Mouse (Mus musculus): ENCODE results near the gene Man1b1. TPM values are rescaled to one million over a fixed set of nuclear protein-coding genes. Genes with fewer than 3 reads are reported as not detected.

Man1b1 gene
- polyA plus RNA-seq, 1 experiment from 2014 or later = 28.4 TPM

DNA sequence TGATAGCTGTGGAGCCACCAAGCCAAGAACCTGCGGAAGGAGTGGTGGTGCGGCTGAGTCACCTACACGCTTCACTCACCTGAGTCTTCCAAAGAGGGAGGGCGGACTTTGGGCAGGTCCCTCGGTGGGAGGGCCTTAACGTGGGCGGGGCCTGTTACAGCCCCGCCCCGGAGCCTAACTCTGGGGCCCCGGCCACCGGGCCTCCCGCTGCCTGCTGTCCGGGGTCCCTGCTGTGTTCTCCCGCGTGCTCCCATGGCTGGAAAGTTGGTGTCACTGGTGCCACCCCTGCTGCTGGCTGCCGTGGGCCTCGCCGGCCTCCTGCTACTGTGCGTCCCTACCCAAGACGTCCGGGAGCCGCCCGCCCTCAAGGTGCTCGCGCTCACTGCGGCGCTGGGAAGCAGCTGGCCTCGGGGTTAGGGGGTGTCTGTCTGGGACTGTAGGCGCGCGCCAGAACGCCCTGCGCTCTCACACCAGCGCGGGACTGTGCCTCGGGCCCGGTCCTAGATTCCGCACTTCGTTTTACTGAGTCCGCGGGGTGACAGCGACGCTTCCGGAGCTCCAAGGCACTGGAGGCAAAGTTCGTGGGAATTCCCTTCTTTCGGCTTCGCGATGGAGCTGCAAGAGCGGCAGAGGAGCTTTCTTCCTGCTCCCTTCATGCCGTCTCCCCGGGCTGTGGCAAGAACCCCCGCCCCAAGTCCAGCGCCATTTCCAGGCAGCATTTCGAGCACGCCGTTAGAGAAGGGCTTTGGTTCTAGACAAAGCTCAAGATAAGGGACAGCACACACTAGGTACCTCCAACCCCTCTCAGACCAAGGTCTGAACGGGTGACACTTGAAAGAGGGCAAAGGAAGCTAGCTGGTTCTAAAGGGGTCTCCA is 63.8 kb downstream of the Man1b1 start, which contains the start of gene Entpd2:
Entpd2 (plus strand) TSS at position 154 of the 876 bp plus-strand sequence.
- Histone ChIP-seq H3K27ac (replicated peaks) (no peak within 1 kb of the TSS), H3K4me2 (peak within 1 kb of the TSS; percentile 74), H3K4me1 (peaks cover 27% of the 10 kb centered on the region), H3K9ac (peak within 1 kb of the TSS; percentile 59), H3K36me3 (no peaks in the 10 kb centered on the region), H3K9me3 (no peaks in the 10 kb centered on the region), H3K27me3 (replicated peaks) (peaks cover 92% of the 10 kb centered on the region), H3K4me3 (peak within 1 kb of the TSS; percentile 51)
- ATAC-seq (ENCODE audit: extremely low read depth, insufficient number of reproducible peaks, low FRiP score, low TSS enrichment) = 0 out of 2 replicates have a peak, but pooled peaks have one; percentile 22
- WGBS = 2% methylated on average over 57 of the region's 57 CpGs

DNA sequence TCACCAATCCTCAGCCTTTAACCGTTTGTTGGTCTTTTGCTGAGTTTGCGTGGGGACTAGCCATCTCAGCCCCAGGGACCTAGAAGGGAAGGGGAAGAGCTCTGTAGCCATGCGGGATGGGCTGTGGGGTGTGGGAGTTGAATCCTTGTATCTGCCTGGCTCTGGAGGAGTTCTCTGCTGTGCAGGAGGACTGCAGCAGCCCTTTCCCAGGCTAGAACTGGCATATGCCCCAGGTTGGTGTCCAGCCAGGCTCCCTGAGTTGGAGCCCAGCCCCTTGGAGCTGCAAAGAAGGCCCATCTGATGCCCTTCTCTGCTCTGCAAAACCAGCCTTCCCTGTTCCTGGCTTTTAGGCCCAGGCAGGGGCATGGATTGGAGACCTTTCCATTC is 64.5 kb downstream of the Man1b1 start:
- H3K27ac ChIP-seq (replicated peaks) = no peak overlapping the region
- H3K27me3 ChIP-seq (replicated peaks) = peaks cover 96% of the 10 kb centered on the region
- H3K36me3 ChIP-seq = no peaks in the 10 kb centered on the region
- 19% methylated on average over 3 of the region's 3 CpGs for WGBS
- no peaks in the 10 kb centered on the region for H3K9me3 ChIP-seq
- ATAC-seq (ENCODE audit: extremely low read depth, insufficient number of reproducible peaks, low FRiP score, low TSS enrichment) = no peak
- no peak overlapping the region for H3K9ac ChIP-seq
- H3K4me1 ChIP-seq = peaks cover 27% of the 10 kb centered on the region
- H3K4me3 ChIP-seq = peak overlapping the region; percentile 51; the same call in 1 of the 2 replicates
- H3K4me2 ChIP-seq = peak overlapping the region; percentile 74

DNA sequence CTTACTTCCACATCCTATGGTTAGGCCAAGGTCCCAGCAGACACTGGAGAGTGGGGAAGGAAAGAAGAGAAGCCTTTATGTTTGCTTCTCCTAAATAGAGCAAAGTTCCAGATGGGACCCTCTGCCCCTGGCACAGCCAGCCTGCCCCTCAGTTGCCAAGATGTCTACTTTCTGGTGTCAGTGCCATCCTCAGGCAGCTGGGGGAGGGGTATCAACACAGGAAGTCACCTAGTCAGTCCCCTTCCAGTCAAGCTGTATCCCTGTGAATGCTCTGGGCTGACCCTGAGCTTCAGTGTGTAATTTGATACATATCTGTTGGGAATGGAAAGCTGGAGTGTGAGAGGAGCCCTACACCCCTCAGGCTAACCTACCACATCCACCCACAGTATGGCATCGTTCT is 64.9 kb downstream of the Man1b1 start:
- Histone ChIP-seq H3K4me2 (no peak overlapping the region), H3K4me3 (no peak overlapping the region), H3K27ac (replicated peaks) (no peak overlapping the region), H3K4me1 (peaks cover 27% of the 10 kb centered on the region), H3K36me3 (no peaks in the 10 kb centered on the region), H3K9ac (no peak overlapping the region), H3K9me3 (no peaks in the 10 kb centered on the region), H3K27me3 (replicated peaks) (peaks cover 96% of the 10 kb centered on the region)
- 46% methylated on average over 1 of the region's 1 CpGs for WGBS
- ATAC-seq (ENCODE audit: extremely low read depth, insufficient number of reproducible peaks, low FRiP score, low TSS enrichment) = no peak

DNA sequence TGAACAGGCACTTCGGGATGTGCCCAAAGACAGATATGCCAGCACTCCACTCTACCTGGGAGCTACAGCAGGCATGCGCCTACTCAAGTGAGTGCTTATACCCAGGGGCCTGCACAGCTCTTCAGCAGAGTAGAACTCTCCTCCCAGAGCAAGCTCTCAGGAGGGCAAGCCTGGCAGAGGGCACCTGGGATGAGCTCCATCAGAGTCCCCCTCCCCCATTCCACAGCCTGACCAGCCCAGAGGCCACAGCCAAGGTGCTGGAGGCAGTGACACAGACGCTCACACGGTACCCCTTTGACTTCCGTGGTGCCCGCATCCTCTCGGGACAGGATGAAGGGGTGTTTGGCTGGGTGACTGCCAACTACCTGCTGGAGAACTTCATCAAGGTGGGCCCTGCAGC is 65.9 kb downstream of the Man1b1 start:
- H3K4me3 ChIP-seq = no peak overlapping the region
- no peaks in the 10 kb centered on the region for H3K9me3 ChIP-seq
- no peak overlapping the region for H3K27ac ChIP-seq (replicated peaks)
- 84% methylated on average over 7 of the region's 7 CpGs for WGBS
- H3K36me3 ChIP-seq = no peaks in the 10 kb centered on the region
- H3K4me2 ChIP-seq = no peak overlapping the region
- no peak overlapping the region for H3K9ac ChIP-seq
- H3K4me1 ChIP-seq = peaks cover 31% of the 10 kb centered on the region
- H3K27me3 ChIP-seq (replicated peaks) = peaks cover 100% of the 10 kb centered on the region
- ATAC-seq (ENCODE audit: extremely low read depth, insufficient number of reproducible peaks, low FRiP score, low TSS enrichment) = no peak

DNA sequence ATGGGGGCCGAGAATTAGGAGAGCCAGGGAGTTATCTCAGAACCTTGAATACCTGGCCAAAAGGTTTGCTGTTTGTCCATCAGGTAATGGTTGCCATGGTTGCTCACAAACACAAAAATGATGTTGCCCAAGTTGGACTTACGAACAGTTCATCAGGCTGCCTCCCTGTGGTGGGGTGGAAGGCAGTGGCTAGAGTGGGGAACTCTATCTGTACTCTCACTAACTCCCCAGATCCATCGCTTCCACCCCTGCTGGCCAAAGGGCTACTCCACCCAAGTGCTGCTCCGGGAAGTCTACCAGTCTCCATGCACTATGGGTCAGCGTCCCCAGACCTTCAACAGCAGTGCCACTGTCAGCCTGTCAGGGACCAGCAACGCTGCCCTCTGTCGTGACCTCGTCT is 66.9 kb downstream of the Man1b1 start, which contains the start of gene Npdc1:
Npdc1 (plus strand) TSS at position 301 of the 400 bp plus-strand sequence.
- Histone ChIP-seq H3K36me3 (no peaks in the 10 kb centered on the region), H3K4me2 (no peak within 1 kb of the TSS), H3K9ac (no peak within 1 kb of the TSS), H3K4me3 (no peak within 1 kb of the TSS), H3K9me3 (no peaks in the 10 kb centered on the region), H3K27ac (replicated peaks) (no peak within 1 kb of the TSS), H3K4me1 (peaks cover 31% of the 10 kb centered on the region), H3K27me3 (replicated peaks) (peaks cover 100% of the 10 kb centered on the region)
- ATAC-seq (ENCODE audit: extremely low read depth, insufficient number of reproducible peaks, low FRiP score, low TSS enrichment) = no peak
- 54% methylated on average over 8 of the region's 8 CpGs for WGBS

DNA sequence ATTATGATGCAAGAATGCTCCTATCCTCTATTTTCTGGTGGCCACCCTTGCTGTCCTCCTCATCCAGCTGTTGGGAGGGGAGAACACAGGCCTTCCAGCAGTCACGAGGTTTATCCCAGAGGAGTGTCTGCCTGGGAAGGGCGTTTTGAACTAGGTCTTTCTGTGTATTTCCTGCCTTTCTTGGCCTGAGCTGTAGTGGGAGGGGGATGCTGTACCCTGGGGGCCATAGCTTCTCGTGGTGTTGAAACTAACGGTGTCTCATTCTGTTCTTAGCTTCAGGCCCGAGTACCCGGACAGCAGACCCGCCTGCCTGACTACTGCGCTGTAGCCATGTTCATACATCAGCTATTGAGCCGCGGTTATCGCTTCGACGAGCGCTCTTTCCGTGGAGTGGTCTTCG is 68.2 kb downstream of the Man1b1 start:
- peaks cover 99% of the 10 kb centered on the region for H3K27me3 ChIP-seq (replicated peaks)
- H3K9ac ChIP-seq = no peak overlapping the region
- no peak overlapping the region; the same call in 1 of the 2 replicates for H3K4me3 ChIP-seq
- peak overlapping the region; percentile 10 for H3K4me2 ChIP-seq
- H3K4me1 ChIP-seq = peaks cover 19% of the 10 kb centered on the region
- H3K27ac ChIP-seq (replicated peaks) = no peak overlapping the region
- H3K36me3 ChIP-seq = no peaks in the 10 kb centered on the region
- no peaks in the 10 kb centered on the region for H3K9me3 ChIP-seq
- ATAC-seq (ENCODE audit: extremely low read depth, insufficient number of reproducible peaks, low FRiP score, low TSS enrichment) = no peak
- WGBS = 20% methylated on average over 16 of the region's 16 CpGs

DNA sequence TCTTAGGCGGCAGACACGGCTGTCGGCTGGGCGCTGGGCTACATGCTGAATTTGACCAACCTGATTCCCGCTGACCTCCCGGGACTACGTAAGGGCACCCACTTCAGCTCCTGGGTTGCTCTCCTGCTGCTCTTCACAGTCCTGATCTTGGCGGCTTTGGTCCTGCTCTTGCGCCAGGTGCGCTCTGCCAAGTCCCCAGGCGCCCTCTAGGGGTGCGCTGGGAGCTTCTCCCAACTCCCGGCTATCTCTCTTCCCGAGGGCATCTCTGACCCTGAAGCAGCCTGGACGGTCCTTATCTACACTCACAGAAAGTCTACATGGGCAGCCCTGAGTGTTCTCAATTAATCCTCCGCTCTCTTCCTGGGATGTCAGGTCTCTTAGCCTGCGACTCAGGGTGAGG is 68.6 kb downstream of the Man1b1 start:
- H3K4me1 ChIP-seq = peaks cover 15% of the 10 kb centered on the region
- no peak overlapping the region for H3K9ac ChIP-seq
- WGBS = 3% methylated on average over 17 of the region's 17 CpGs
- H3K36me3 ChIP-seq = no peaks in the 10 kb centered on the region
- peaks cover 99% of the 10 kb centered on the region for H3K27me3 ChIP-seq (replicated peaks)
- H3K4me3 ChIP-seq = no peak overlapping the region; the same call in 1 of the 2 replicates
- H3K27ac ChIP-seq (replicated peaks) = no peak overlapping the region
- ATAC-seq (ENCODE audit: extremely low read depth, insufficient number of reproducible peaks, low FRiP score, low TSS enrichment) = no peak
- H3K4me2 ChIP-seq = peak overlapping the region; percentile 10
- no peaks in the 10 kb centered on the region for H3K9me3 ChIP-seq

Other genes starting within 250 kb of the Man1b1 start
- gene Noxa1, start 237.2 kb upstream of the Man1b1 start, polyA plus RNA-seq (2015; fragmentation: Nextera tagmentation; extraction: Ambion mirVana) = 0.09 TPM in 1 of 2 replicates, not detected in the other
- 7.7 and 8.2 TPM in 2 replicates for gene Nrarp, start 151.6 kb upstream of the Man1b1 start, polyA plus RNA-seq (2015; fragmentation: Nextera tagmentation; extraction: Ambion mirVana)
- gene Tor4a, start 135.5 kb upstream of the Man1b1 start, polyA plus RNA-seq (2015; fragmentation: Nextera tagmentation; extraction: Ambion mirVana) = 6.4 and 6.9 TPM in 2 replicates
- 68.8 and 72.8 TPM in 2 replicates for gene Nelfb, start 120.8 kb upstream of the Man1b1 start, polyA plus RNA-seq (2015; fragmentation: Nextera tagmentation; extraction: Ambion mirVana)
- not detected in 2 replicates for gene Stpg3, start 117.7 kb upstream of the Man1b1 start, polyA plus RNA-seq (2015; fragmentation: Nextera tagmentation; extraction: Ambion mirVana)
- not detected in 2 replicates for gene Fam166a, start 113.6 kb upstream of the Man1b1 start, polyA plus RNA-seq (2015; fragmentation: Nextera tagmentation; extraction: Ambion mirVana)
- 402 and 437 TPM in 2 replicates for gene Tubb4b, start 107.6 kb upstream of the Man1b1 start, polyA plus RNA-seq (2015; fragmentation: Nextera tagmentation; extraction: Ambion mirVana)
- not detected in 2 replicates for gene Slc34a3, start 98.0 kb upstream of the Man1b1 start, polyA plus RNA-seq (2015; fragmentation: Nextera tagmentation; extraction: Ambion mirVana)
- gene Rnf224, start 95.6 kb upstream of the Man1b1 start, polyA plus RNA-seq (2015; fragmentation: Nextera tagmentation; extraction: Ambion mirVana) = not detected in 2 replicates
- gene Rnf208, start 90.1 kb upstream of the Man1b1 start, polyA plus RNA-seq (2015; fragmentation: Nextera tagmentation; extraction: Ambion mirVana) = 6.6 and 7.2 TPM in 2 replicates
- gene Cysrt1, start 89.9 kb upstream of the Man1b1 start, polyA plus RNA-seq (2015; fragmentation: Nextera tagmentation; extraction: Ambion mirVana) = not detected in 2 replicates
- 2.1 and 2.9 TPM in 2 replicates for gene AL732309.1, start 85.5 kb upstream of the Man1b1 start, polyA plus RNA-seq (2015; fragmentation: Nextera tagmentation; extraction: Ambion mirVana)
- gene Tmem203, start 76.9 kb upstream of the Man1b1 start, polyA plus RNA-seq (2015; fragmentation: Nextera tagmentation; extraction: Ambion mirVana) = 15.5 and 15.9 TPM in 2 replicates
- 3.5 and 4.3 TPM in 2 replicates for gene Tprn, start 69.7 kb upstream of the Man1b1 start, polyA plus RNA-seq (2015; fragmentation: Nextera tagmentation; extraction: Ambion mirVana)
- 144 and 158 TPM in 2 replicates for gene Ssna1, start 59.9 kb upstream of the Man1b1 start, polyA plus RNA-seq (2015; fragmentation: Nextera tagmentation; extraction: Ambion mirVana)
- gene Anapc2, start 59.9 kb upstream of the Man1b1 start, polyA plus RNA-seq (2015; fragmentation: Nextera tagmentation; extraction: Ambion mirVana) = 77.3 and 82.5 TPM in 2 replicates
- not detected in 2 replicates for gene Tmem210, start 44.2 kb upstream of the Man1b1 start, polyA plus RNA-seq (2015; fragmentation: Nextera tagmentation; extraction: Ambion mirVana)
- gene Lrrc26, start 42.4 kb upstream of the Man1b1 start, polyA plus RNA-seq (2015; fragmentation: Nextera tagmentation; extraction: Ambion mirVana) = not detected in 2 replicates
- 0.09 and 0.16 TPM in 2 replicates for gene Grin1, start 13.2 kb upstream of the Man1b1 start, polyA plus RNA-seq (2015; fragmentation: Nextera tagmentation; extraction: Ambion mirVana)
- gene Dpp7, start 24.0 kb downstream of the Man1b1 start, polyA plus RNA-seq (2015; fragmentation: Nextera tagmentation; extraction: Ambion mirVana) = 13.6 and 14.4 TPM in 2 replicates
- 14.9 and 17.0 TPM in 2 replicates for gene Uap1l1, start 33.3 kb downstream of the Man1b1 start, polyA plus RNA-seq (2015; fragmentation: Nextera tagmentation; extraction: Ambion mirVana)
- gene Sapcd2, start 40.0 kb downstream of the Man1b1 start, polyA plus RNA-seq (2015; fragmentation: Nextera tagmentation; extraction: Ambion mirVana) = 16.5 and 18.1 TPM in 2 replicates
- 0.51 and 0.68 TPM in 2 replicates for gene Entpd2, start 63.5 kb downstream of the Man1b1 start, polyA plus RNA-seq (2015; fragmentation: Nextera tagmentation; extraction: Ambion mirVana)
- gene Npdc1, start 67.0 kb downstream of the Man1b1 start, polyA plus RNA-seq (2015; fragmentation: Nextera tagmentation; extraction: Ambion mirVana) = 26.6 and 29.0 TPM in 2 replicates
- 0.07 TPM in 1 of 2 replicates, not detected in the other for gene Fut7, start 90.9 kb downstream of the Man1b1 start, polyA plus RNA-seq (2015; fragmentation: Nextera tagmentation; extraction: Ambion mirVana)
- 2.7 and 3.2 TPM in 2 replicates for gene Abca2, start 96.4 kb downstream of the Man1b1 start, polyA plus RNA-seq (2015; fragmentation: Nextera tagmentation; extraction: Ambion mirVana)
- gene Clic3, start 124.5 kb downstream of the Man1b1 start, polyA plus RNA-seq (2015; fragmentation: Nextera tagmentation; extraction: Ambion mirVana) = 1.8 and 2.5 TPM in 2 replicates
- gene Paxx, start 128.8 kb downstream of the Man1b1 start, polyA plus RNA-seq (2015; fragmentation: Nextera tagmentation; extraction: Ambion mirVana) = 25.6 and 25.7 TPM in 2 replicates
- 19.8 and 20.7 TPM in 2 replicates for gene Ptgds, start 137.7 kb downstream of the Man1b1 start, polyA plus RNA-seq (2015; fragmentation: Nextera tagmentation; extraction: Ambion mirVana)
- gene Lcn12, start 161.6 kb downstream of the Man1b1 start, polyA plus RNA-seq (2015; fragmentation: Nextera tagmentation; extraction: Ambion mirVana) = not detected in 2 replicates
- 73.8 and 83.9 TPM in 2 replicates for gene Fbxw5, start 168.4 kb downstream of the Man1b1 start, polyA plus RNA-seq (2015; fragmentation: Nextera tagmentation; extraction: Ambion mirVana)
- 3.1 and 3.5 TPM in 2 replicates for gene C8g, start 169.4 kb downstream of the Man1b1 start, polyA plus RNA-seq (2015; fragmentation: Nextera tagmentation; extraction: Ambion mirVana)
- gene Traf2, start 214.6 kb downstream of the Man1b1 start, polyA plus RNA-seq (2015; fragmentation: Nextera tagmentation; extraction: Ambion mirVana) = 21.0 and 22.9 TPM in 2 replicates
- gene Edf1, start 225.5 kb downstream of the Man1b1 start, polyA plus RNA-seq (2015; fragmentation: Nextera tagmentation; extraction: Ambion mirVana) = 277 and 302 TPM in 2 replicates
- gene Mamdc4, start 242.5 kb downstream of the Man1b1 start, polyA plus RNA-seq (2015; fragmentation: Nextera tagmentation; extraction: Ambion mirVana) = 4.6 and 7.3 TPM in 2 replicates
- 177 and 199 TPM in 2 replicates for gene Phpt1, start 242.9 kb downstream of the Man1b1 start, polyA plus RNA-seq (2015; fragmentation: Nextera tagmentation; extraction: Ambion mirVana)
- gene Ajm1, start 249.4 kb downstream of the Man1b1 start, polyA plus RNA-seq (2015; fragmentation: Nextera tagmentation; extraction: Ambion mirVana) = 0.14 and 0.27 TPM in 2 replicates

All from heart, embryonic 13.5 days (tissue).